Mouse (Mus musculus) T-cell, adult 66 days (primary cell): ENCODE results near the gene Teddm2. TPM values are rescaled to one million over a fixed set of nuclear protein-coding genes. Genes with fewer than 3 reads are reported as not detected.

Experiments used
- total RNA-seq, 2 experiments: library from RNA; stranded (reverse); gene quantifications; 3 replicates in 1 of 2; 4 replicates in 1 of 2; pipeline ENCODE4 v1.2.4; 2023

Teddm2 gene
- total RNA-seq, result 1 to 10 TPM; 1.3 to 2.4 TPM

DNA sequence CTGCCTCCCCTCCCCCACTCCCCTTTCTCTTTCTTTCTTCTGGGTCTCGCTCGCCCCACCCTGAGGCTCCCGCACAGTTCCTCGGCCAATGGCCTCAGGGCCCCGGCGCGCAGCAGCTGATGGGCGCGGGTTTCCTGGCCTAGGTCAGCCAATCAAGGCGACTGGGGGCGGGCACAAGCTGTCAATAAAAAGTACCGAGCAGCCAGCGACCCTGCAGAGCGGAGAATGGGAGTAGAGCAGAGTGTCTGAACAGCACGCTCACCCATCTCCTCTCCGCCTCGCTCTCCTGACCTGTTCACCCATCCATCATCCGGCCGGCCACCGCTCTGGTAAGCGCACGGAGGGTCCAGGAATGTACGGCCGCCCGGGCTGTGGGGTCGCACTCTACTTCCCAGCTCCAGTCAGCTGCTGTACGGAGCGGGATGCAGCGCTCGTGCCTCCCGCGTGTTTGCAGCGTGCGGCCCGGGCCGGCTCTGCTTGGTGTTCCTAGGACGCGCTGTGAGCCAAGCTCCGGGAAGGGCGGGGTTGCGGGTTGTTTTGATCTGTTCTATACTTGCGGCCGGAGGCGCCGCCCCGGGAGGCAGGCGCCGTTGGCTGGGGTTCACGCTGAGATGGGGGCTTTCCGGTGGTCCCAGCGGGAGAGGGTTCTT, at the start of gene Teddm2, which contains the start of gene Glul:
TSS of gene Teddm2 (minus strand) at position 498 of the 650 bp plus-strand sequence.
TSS of gene Glul (plus strand) at position 214 of the 650 bp plus-strand sequence.

DNA sequence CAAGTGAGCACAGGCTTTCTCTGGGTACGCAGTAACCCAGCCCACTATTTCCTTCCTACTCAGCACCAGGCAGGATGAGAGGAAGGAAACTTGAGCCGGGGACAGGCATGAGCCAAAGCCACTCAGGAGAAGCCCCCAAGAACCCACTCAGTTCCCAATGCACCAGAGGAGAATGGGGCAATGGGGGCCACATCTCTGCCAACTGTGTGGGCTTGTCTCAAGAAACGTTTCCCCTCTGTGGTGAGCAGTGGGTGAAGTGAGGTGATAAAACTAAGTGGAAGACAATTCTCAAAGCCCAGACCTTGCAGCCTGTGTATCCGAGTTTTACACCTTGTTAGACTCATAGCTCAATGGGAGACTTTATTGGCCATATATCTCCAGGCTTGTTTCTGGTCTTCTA, 8.6 kb downstream of the Teddm2 start, which contains the start of gene Teddm1a:
TSS of gene Teddm1a (plus strand) at position 301 of the 400 bp plus-strand sequence.

DNA sequence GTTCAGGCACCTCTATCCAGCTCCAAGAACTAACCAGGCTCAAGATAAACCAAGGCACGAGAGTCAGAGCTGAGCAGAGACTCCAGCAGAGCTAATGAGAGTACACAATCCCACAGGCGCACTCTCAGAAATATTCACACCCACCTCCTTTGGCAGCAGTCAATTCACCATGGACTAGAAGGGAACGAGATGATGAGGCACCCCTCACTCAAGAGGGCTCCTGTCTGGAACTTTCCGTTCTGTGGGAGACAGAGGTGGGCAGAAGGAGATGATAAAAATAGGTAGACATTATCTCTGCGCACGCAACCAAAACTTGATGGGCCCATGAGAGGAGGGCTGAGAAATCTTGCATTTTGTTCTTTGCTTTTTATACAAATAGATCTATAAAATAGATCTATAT, 26.0 kb downstream of the Teddm2 start, which contains the start of gene Teddm1b:
TSS of gene Teddm1b (plus strand) at position 301 of the 400 bp plus-strand sequence.

DNA sequence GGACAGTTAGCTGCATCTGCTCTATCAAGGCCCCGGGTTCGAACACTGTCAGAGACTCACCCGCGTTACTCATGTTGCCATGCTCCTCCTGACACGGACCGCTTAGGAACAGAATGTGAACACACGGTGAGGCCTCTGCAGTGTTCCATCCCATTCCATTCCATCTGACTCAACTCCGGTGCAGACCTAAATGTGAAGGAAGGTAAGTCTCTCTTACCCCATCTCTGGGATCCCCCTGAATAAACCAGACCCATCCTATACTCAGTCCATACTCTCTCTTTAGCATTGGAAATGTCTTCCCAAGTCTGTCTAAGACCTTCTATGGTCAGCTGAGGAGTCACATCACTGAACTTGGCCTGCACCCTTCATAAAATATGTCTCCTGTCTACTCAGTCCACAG, 56.0 kb downstream of the Teddm2 start, which contains the start of gene Rgsl1:
TSS of gene Rgsl1 (minus strand) at position 101 of the 400 bp plus-strand sequence.

Other genes with a start within 250 kb of the Teddm2 start
- gene Rgs8, start 247.2 kb downstream of the Teddm2 start, total RNA-seq, result not detected
- gene Rgs16, start 159.9 kb downstream of the Teddm2 start, total RNA-seq, result 10 to 100 TPM; 11.9 to 12.3 TPM
- gene Rnasel, start 150.8 kb downstream of the Teddm2 start, total RNA-seq, result 10 to 100 TPM; 32.8 to 39.7 TPM
- gene Rgsl1, start 56.1 kb downstream of the Teddm2 start, total RNA-seq, result not detected
- not detected for gene Teddm1b, start 25.9 kb downstream of the Teddm2 start, total RNA-seq
- not detected for gene Teddm1a, start 8.5 kb downstream of the Teddm2 start, total RNA-seq
- 100 to 1,000 TPM; 102 to 120 TPM for gene Glul, start 284 bp downstream of the Teddm2 start, total RNA-seq